Comparison of ENCODE assay signal across 14 mouse cellular contexts in genomic region chr15:89494970-89495369, GRCm38 (mm10). TPM values are rescaled to one million over a fixed set of nuclear protein-coding genes. Genes with fewer than 3 reads are reported as not detected.
DNase-seq lines count a peak whose midpoint lies in the region; ATAC-seq and TF ChIP-seq lines count a peak whose summit lies in the region.
"Had no signal": no experiment of that assay in that cellular context is flagged by ENCODE, and none has a peak within 500 bp of the region (broad histone marks: within the 10 kb centered on the region; RNA-seq: fewer than 3 reads in every experiment).

No protein-coding gene starts in this region.

- H3K27ac ChIP-seq in kidney, postnatal 0 days, result no peak overlapping the region
- H3K27ac ChIP-seq: embryonic facial prominence, embryonic 10.5 days; heart, embryonic 13.5 days; liver, embryonic 15.5 days had no signal

- H3K9me3 ChIP-seq in kidney, postnatal 0 days (replicated peaks; ENCODE audit: low read length), result no peaks in the 10 kb centered on the region
- H3K9me3 ChIP-seq: liver, embryonic 15.5 days had no signal

- H3K4me2 ChIP-seq in kidney, postnatal 0 days (ENCODE audit: low read length), result no peak overlapping the region
- H3K4me2 ChIP-seq: heart, embryonic 13.5 days; liver, embryonic 15.5 days had no signal

- peaks cover 6% of the 10 kb centered on the region; the same call in 1 of the 2 replicates for H3K27me3 ChIP-seq in kidney, postnatal 0 days (ENCODE audit: insufficient read depth, low read length)

- intact Hi-C loops in left cerebral cortex, postnatal 36 days (cut with DNase I), result no loop called here

- no peak overlapping the region for H3K9ac ChIP-seq in kidney, postnatal 0 days (ENCODE audit: low read depth, low read length)
- H3K9ac ChIP-seq: heart, embryonic 13.5 days; liver, embryonic 15.5 days had no signal

- WGBS in kidney, postnatal 0 days, result 76% methylated on average over 4 of the region's 4 CpGs

- TF ChIP-seq CTCF in kidney, postnatal 0 days (IDR thresholded peaks at IDR 0.05; ENCODE audit: low read depth), result peak; percentile 45; the same call in 1 of the 2 replicates

- no peak for DNase-seq in kidney, postnatal 0 days (ENCODE audit: low spot score)
- no peak for DNase-seq in kidney, postnatal 4 days
- peak; percentile 29 for DNase-seq in thymus, postnatal 4 days
- DNase-seq in thymus, postnatal 25 days, result no peak
- peak; percentile 57 for DNase-seq in ZHBTc4 (ENCODE audit: low read depth, low spot score)
- DNase-seq in retina, postnatal 1 day, result no peak
- no peak for DNase-seq in left cerebral cortex, postnatal 36 days (ENCODE audit: low spot score in 2 of 2)
- DNase-seq: adrenal gland, postnatal 25 days; cerebellum, adult 8-10 months; kidney, postnatal 14 days; right cerebral cortex, adult 18-20 months had no signal

- ATAC-seq in kidney, postnatal 0 days (replicated peaks; ENCODE audit: low FRiP score, low read depth), result no peak

- H3K4me3 ChIP-seq in kidney, postnatal 0 days (replicated peaks; ENCODE audit: low read depth, low read length), result no peak overlapping the region
- H3K4me3 ChIP-seq: embryonic facial prominence, embryonic 10.5 days; heart, embryonic 13.5 days; liver, embryonic 15.5 days had no signal

- H3K4me1 ChIP-seq in kidney, postnatal 0 days (replicated peaks; ENCODE audit: insufficient read depth, low read length), result no peaks in the 10 kb centered on the region; the same call in 1 of the 2 replicates

- H3K36me3 ChIP-seq in kidney, postnatal 0 days (ENCODE audit: insufficient read depth, low read length), result no peaks in the 10 kb centered on the region
- H3K36me3 ChIP-seq: embryonic facial prominence, embryonic 10.5 days; heart, embryonic 13.5 days; liver, embryonic 15.5 days had no signal

RNA-seq across cellular contexts. Expression of gene Shank3, which starts 4.5 kb away (rescaled TPM):
- polyA plus RNA-seq in kidney, postnatal 0 days (2015; fragmentation: Nextera tagmentation; extraction: Ambion mirVana), result 1.0 and 1.2 TPM in 2 replicates
- 100 to 1,000 TPM; 196 to 229 TPM for total RNA-seq in left cerebral cortex, postnatal 36 days (2021)

RNA-seq across cellular contexts. Expression of gene Arsa, which starts 17.7 kb away (rescaled TPM):
- 13.0 and 13.9 TPM in 2 replicates for polyA plus RNA-seq in kidney, postnatal 0 days (2015; fragmentation: Nextera tagmentation; extraction: Ambion mirVana)
- total RNA-seq in left cerebral cortex, postnatal 36 days (2021), result 10 to 100 TPM; 31.7 to 36.1 TPM

RNA-seq across cellular contexts. Expression of gene Mapk8ip2, which starts 41.3 kb away (rescaled TPM):
- 0.34 and 0.55 TPM in 2 replicates for polyA plus RNA-seq in kidney, postnatal 0 days (2015; fragmentation: Nextera tagmentation; extraction: Ambion mirVana)
- 100 to 1,000 TPM; 221 to 233 TPM for total RNA-seq in left cerebral cortex, postnatal 36 days (2021)

Comparison
In these comparisons a context has a peak if more than half of its experiments do, and no peak if none do; other contexts are left out.
1. DNase-seq: peak in thymus, postnatal 4 days (single experiment) and ZHBTc4 (single experiment); none in kidney, postnatal 0 days (single experiment), kidney, postnatal 4 days (0 of 2), thymus, postnatal 25 days (single experiment), retina, postnatal 1 day (single experiment) and left cerebral cortex, postnatal 36 days (0 of 2).